ENCODE assay signal across 14 mouse cellular contexts in genomic region chr11:6895786-6896093, GRCm38 (mm10). TPM values are rescaled to one million over a fixed set of nuclear protein-coding genes. Genes with fewer than 3 reads are reported as not detected.
DNase-seq lines count a peak whose midpoint lies in the region; ATAC-seq and TF ChIP-seq lines count a peak whose summit lies in the region.
"Had no signal": no experiment of that assay in that cellular context is flagged by ENCODE, and none has a peak within 500 bp of the region (broad histone marks: within the 10 kb centered on the region; RNA-seq: fewer than 3 reads in every experiment).

No protein-coding gene starts in this region.

- H3K27ac ChIP-seq in heart, embryonic 11.5 days (ENCODE audit: low read depth, low read length) = no peak overlapping the region
- no peak overlapping the region for H3K27ac ChIP-seq in midbrain, embryonic 16.5 days (ENCODE audit: low read length)
- H3K27ac ChIP-seq: embryonic facial prominence, embryonic 15.5 days had no signal

- no peaks in the 10 kb centered on the region for H3K9me3 ChIP-seq in heart, embryonic 11.5 days (replicated peaks; ENCODE audit: control insufficient read depth, low read length)
- H3K9me3 ChIP-seq in E14TG2a.4 (ENCODE audit: low read length) = peaks cover 30% of the 10 kb centered on the region
- H3K9me3 ChIP-seq in midbrain, embryonic 16.5 days (replicated peaks; ENCODE audit: control insufficient read depth, low read length, poor library complexity, severe bottlenecking) = no peaks in the 10 kb centered on the region
- H3K9me3 ChIP-seq: embryonic facial prominence, embryonic 15.5 days had no signal

- intact Hi-C loops in heart, postnatal 10 days (cut with DNase I) = no loop called here
- intact Hi-C loops in gastrocnemius, postnatal 14 days (cut with DNase I; ENCODE audit: low total_unique reads) = no loop called here

- no peak for ATAC-seq in heart, embryonic 11.5 days (replicated peaks; ENCODE audit: insufficient number of reproducible peaks, low FRiP score, low TSS enrichment)
- no peak for ATAC-seq in midbrain, embryonic 16.5 days
- ATAC-seq: CD4-positive, CD25-positive, alpha-beta regulatory T cell, adult 4 months had no signal

- peak; percentile 40 to 50 for DNase-seq in heart, postnatal 10 days
- peak; percentile 91 for DNase-seq in cerebellum, adult 11-12 months
- DNase-seq in kidney, adult 9 months = peak; percentile 59
- DNase-seq in right cerebral cortex, postnatal 4 days = no peak
- DNase-seq in gastrocnemius, postnatal 14 days = no peak
- DNase-seq: adrenal gland, adult 8-10 months had no signal

- no peak overlapping the region for H3K9ac ChIP-seq in heart, embryonic 11.5 days (ENCODE audit: low read depth, low read length)
- H3K9ac ChIP-seq in midbrain, embryonic 16.5 days (ENCODE audit: low read depth, low read length) = no peak overlapping the region
- H3K9ac ChIP-seq: embryonic facial prominence, embryonic 15.5 days had no signal

- 46% methylated on average over 8 of the region's 8 CpGs for WGBS in heart, embryonic 11.5 days (ENCODE audit: insufficient replicate concordance)
- 60% methylated on average over 8 of the region's 8 CpGs for WGBS in midbrain, embryonic 16.5 days

- no peaks in the 10 kb centered on the region; the same call in 1 of the 2 replicates for H3K27me3 ChIP-seq in heart, embryonic 11.5 days (ENCODE audit: control insufficient read depth, insufficient read depth, low read length)
- H3K27me3 ChIP-seq in E14TG2a.4 (ENCODE audit: insufficient read depth, low read length) = no peaks in the 10 kb centered on the region
- H3K27me3 ChIP-seq in midbrain, embryonic 16.5 days (ENCODE audit: control insufficient read depth, insufficient read depth, low read depth, low read length) = no peaks in the 10 kb centered on the region
- H3K27me3 ChIP-seq: embryonic facial prominence, embryonic 15.5 days had no signal

- H3K36me3 ChIP-seq in heart, embryonic 11.5 days (ENCODE audit: control insufficient read depth, insufficient read depth, low read length) = no peaks in the 10 kb centered on the region
- peaks cover 39% of the 10 kb centered on the region for H3K36me3 ChIP-seq in E14TG2a.4 (ENCODE audit: insufficient read depth, low read length)
- no peaks in the 10 kb centered on the region for H3K36me3 ChIP-seq in midbrain, embryonic 16.5 days (ENCODE audit: control insufficient read depth, insufficient read depth, low read length)
- H3K36me3 ChIP-seq: embryonic facial prominence, embryonic 15.5 days had no signal

- no peak for TF ChIP-seq CTCF in E14TG2a.4 (conservative IDR thresholded peaks at IDR 0.05; ENCODE audit: low read length)

- H3K4me1 ChIP-seq in heart, embryonic 11.5 days (ENCODE audit: control insufficient read depth, insufficient read depth, low read length) = no peaks in the 10 kb centered on the region
- H3K4me1 ChIP-seq in E14TG2a.4 (replicated peaks; ENCODE audit: low read depth, low read length) = peaks cover 72% of the 10 kb centered on the region
- peaks cover 11% of the 10 kb centered on the region for H3K4me1 ChIP-seq in midbrain, embryonic 16.5 days (ENCODE audit: control insufficient read depth, insufficient read depth, low read length)
- H3K4me1 ChIP-seq: embryonic facial prominence, embryonic 15.5 days had no signal

- H3K4me3 ChIP-seq in heart, embryonic 11.5 days (ENCODE audit: low read depth, low read length) = no peak overlapping the region
- H3K4me3 ChIP-seq in E14TG2a.4 (replicated peaks; ENCODE audit: low read length) = 0 out of 2 replicates have a peak overlapping the region, but pooled peaks have one; percentile 23
- no peak overlapping the region for H3K4me3 ChIP-seq in midbrain, embryonic 16.5 days (ENCODE audit: low read depth, low read length)
- H3K4me3 ChIP-seq: embryonic facial prominence, embryonic 15.5 days; myocyte had no signal

- no peak overlapping the region for H3K4me2 ChIP-seq in heart, embryonic 11.5 days
- no peak overlapping the region for H3K4me2 ChIP-seq in midbrain, embryonic 16.5 days (ENCODE audit: low read length)
- H3K4me2 ChIP-seq: embryonic facial prominence, embryonic 15.5 days; liver, embryonic 11.5 days had no signal

RNA-seq across cellular contexts. Expression of gene Gm11983, which starts 58.3 kb away (rescaled TPM):
- not detected for total RNA-seq in heart, postnatal 10 days (2021)
- not detected in 2 replicates for polyA plus RNA-seq in heart, embryonic 11.5 days (2014; fragmentation: Nextera tagmentation; extraction: Ambion mirVana)
- total RNA-seq in gastrocnemius, postnatal 14 days (2021) = not detected
- polyA plus RNA-seq in midbrain, embryonic 16.5 days (2015; fragmentation: Nextera tagmentation; extraction: Ambion mirVana) = not detected in 2 replicates
- total RNA-seq: adrenal gland, adult 8-10 months; heart, adult 8-10 months had no signal
- polyA plus RNA-seq: CD4-positive, CD25-positive, alpha-beta regulatory T cell, adult 4 months; embryonic facial prominence, embryonic 15.5 days; liver, embryonic 11.5 days; myocyte had no signal

Comparison
In these comparisons a context has a peak if more than half of its experiments do, and no peak if none do; other contexts are left out.
1. DNase-seq: peak in heart, postnatal 10 days (2 of 2), cerebellum, adult 11-12 months (single experiment) and kidney, adult 9 months (single experiment); none in right cerebral cortex, postnatal 4 days (single experiment) and gastrocnemius, postnatal 14 days (single experiment).